Mouse (Mus musculus): ENCODE data around the gene Lima1.

- TF ChIP-seq CTCF (IDR thresholded peaks at IDR 0.05; ENCODE audit: insufficient read depth, low read depth, low read length) (no peak), POLR2A (IDR thresholded peaks at IDR 0.05; ENCODE audit: insufficient read depth, low read depth, low read length) (no peak)
These were observed 20.1 kb downstream of the Lima1 start for GRCm38 (mm10) chr15:99855119-99855518.

All from olfactory bulb, adult 2 months (tissue).